Comparison of ENCODE assay signal across 21 mouse cellular contexts in the genomic region with DNA sequence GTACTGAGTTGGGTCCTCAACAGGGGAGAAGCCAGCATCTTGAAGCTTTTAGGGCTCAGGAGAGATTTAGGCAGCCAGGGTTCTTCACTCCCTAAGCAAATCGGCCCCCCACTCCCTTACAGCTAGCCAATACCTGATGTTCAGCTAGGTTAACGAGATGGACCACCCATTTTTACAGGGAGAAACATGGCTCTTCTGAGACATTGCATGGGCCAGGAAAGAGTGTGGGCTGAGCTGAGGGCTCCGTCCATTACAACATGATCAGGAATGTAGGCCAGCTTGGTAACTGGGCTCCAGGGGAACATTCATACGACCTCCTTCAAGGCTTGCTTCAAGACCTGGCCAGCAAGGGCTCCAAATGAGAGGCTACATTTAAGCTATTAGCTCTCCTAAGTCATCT. TPM values are rescaled to one million over a fixed set of nuclear protein-coding genes. Genes with fewer than 3 reads are reported as not detected.
DNase-seq lines count a peak whose midpoint lies in the region; TF ChIP-seq lines count a peak whose summit lies in the region.
"Had no signal": no experiment of that assay in that cellular context is flagged by ENCODE, and none has a peak within 500 bp of the region (broad histone marks: within the 10 kb centered on the region; RNA-seq: fewer than 3 reads in every experiment).

No protein-coding gene starts in this region.

- TF ChIP-seq EP300 in heart, adult 2 months (IDR thresholded peaks at IDR 0.05; ENCODE audit: insufficient read depth, low read depth, low read length), result no peak

- H3K9ac ChIP-seq in heart, adult 2 months (ENCODE audit: low read depth, low read length), result no peak overlapping the region
- H3K9ac ChIP-seq: embryonic facial prominence, embryonic 12.5 days; forebrain, embryonic 13.5 days; forebrain, embryonic 15.5 days had no signal

- intact Hi-C loops in heart, adult 2 months (cut with DNase I), result no loop called here

- H3K27me3 ChIP-seq in heart, adult 2 months (ENCODE audit: control insufficient read depth, insufficient read depth, low read length), result no peaks in the 10 kb centered on the region
- H3K27me3 ChIP-seq: CH12.LX; embryonic facial prominence, embryonic 12.5 days; forebrain, embryonic 13.5 days; forebrain, embryonic 15.5 days; Patski had no signal

- H3K79me2 ChIP-seq in heart, adult 2 months (replicated peaks; ENCODE audit: control insufficient read depth, insufficient read depth, low read length), result no peaks in the 10 kb centered on the region

- H3K4me3 ChIP-seq in heart, adult 2 months, result no peak overlapping the region
- H3K4me3 ChIP-seq: embryonic facial prominence, embryonic 10.5 days; embryonic facial prominence, embryonic 12.5 days; forebrain, embryonic 13.5 days; forebrain, embryonic 15.5 days had no signal

- no peak for TF ChIP-seq CTCF in heart, adult 2 months (IDR thresholded peaks at IDR 0.05)

- no peaks in the 10 kb centered on the region for H3K4me1 ChIP-seq in heart, adult 2 months (ENCODE audit: control insufficient read depth, insufficient read depth, low read length)
- H3K4me1 ChIP-seq: forebrain, embryonic 15.5 days had no signal

- peak; percentile 51 for DNase-seq in heart, adult 11 months
- DNase-seq in heart, adult 2 months, result no peak
- peak; percentile 3 for DNase-seq in urinary bladder, postnatal 10 days (ENCODE audit: low spot score)
- DNase-seq in urinary bladder, postnatal 25 days (ENCODE audit: low spot score), result no peak
- DNase-seq in neural tube, embryonic 10.5 days (ENCODE audit: extremely low spot score, low spot score), result no peak
- DNase-seq: adrenal gland, adult 8-10 months; adrenal gland, postnatal 14 days; adrenal gland, postnatal 36 days; B cell, adult 2 months; cerebellum, adult 11-12 months; cerebellum, adult 2 months; cerebellum, adult 9-10 months; cerebellum, postnatal 10 days; cerebellum, postnatal 25 days had no signal

- no peak for TF ChIP-seq POLR2A in heart, adult 2 months (IDR thresholded peaks at IDR 0.05; ENCODE audit: insufficient read depth, low read depth, low read length)

- H3K36me3 ChIP-seq in heart, adult 2 months (ENCODE audit: control insufficient read depth, insufficient read depth, low read length), result no peaks in the 10 kb centered on the region
- H3K36me3 ChIP-seq: embryonic facial prominence, embryonic 12.5 days; forebrain, embryonic 15.5 days; G1E had no signal

- no peak overlapping the region for H3K27ac ChIP-seq in heart, adult 2 months
- H3K27ac ChIP-seq: embryonic facial prominence, embryonic 10.5 days; embryonic facial prominence, embryonic 12.5 days; forebrain, embryonic 13.5 days; forebrain, embryonic 15.5 days had no signal

- WGBS in heart, adult 2 months, result 84% methylated on average over 4 of the region's 4 CpGs

RNA-seq across cellular contexts. Expression of a gene that starts 16.9 kb away (rescaled TPM):
- total RNA-seq in heart, adult 2 months (2021), result 10 to 100 TPM; 26.1 to 31.4 TPM
- 13.8 and 15.7 TPM in 2 replicates for polyA plus RNA-seq in heart, adult 2 months (2012; rRNA removed)
- polyA plus RNA-seq: G1E had no signal

Comparison
In these comparisons a context has a peak if more than half of its experiments do, and no peak if none do; other contexts are left out.
1. DNase-seq: peak in heart, adult 11 months (single experiment) and urinary bladder, postnatal 10 days (single experiment); none in heart, adult 2 months (0 of 2), urinary bladder, postnatal 25 days (single experiment) and neural tube, embryonic 10.5 days (single experiment).